Mouse (Mus musculus) stomach, embryonic 16.5 days (tissue): ENCODE data around the gene Adarb2. TPM values are rescaled to one million over a fixed set of nuclear protein-coding genes. Genes with fewer than 3 reads are reported as not detected.

Experiments
- ATAC-seq: fragments of 200-750 bp; cut with Nextera tagmentation; 2 replicates; pipeline ENCODE4 v1.8.0; 2017; ENCODE audit warnings: moderate number of reproducible peaks, moderate TSS enrichment; ENCODE audit not compliant: insufficient read depth, low FRiP score
- H3K27ac ChIP-seq: fragments of 300-500 bp; sonication (generic); 2 replicates; pipeline ENCODE4 v1.5.1; 2014; ENCODE audit warnings: low read length
- H3K27me3 ChIP-seq: fragments of 300-500 bp; sonication (generic); 2 replicates; pipeline ENCODE4 v1.6.1; 2014; ENCODE audit warnings: low read length, control low read depth, mixed read lengths; ENCODE audit not compliant: control insufficient read depth, insufficient read depth
- H3K36me3 ChIP-seq: fragments of 300-500 bp; sonication (generic); 2 replicates; pipeline ENCODE4 v1.6.1; 2014; ENCODE audit warnings: low read length; ENCODE audit not compliant: control insufficient read depth, insufficient read depth
- H3K4me1 ChIP-seq: fragments of 300-500 bp; sonication (generic); 2 replicates; pipeline ENCODE4 v1.6.1; 2014; ENCODE audit warnings: low read length, control low read depth, mixed read lengths; ENCODE audit not compliant: control insufficient read depth, insufficient read depth
- H3K4me2 ChIP-seq: fragments of 300-500 bp; sonication (generic); 2 replicates; pipeline ENCODE4 v1.6.1; 2014; ENCODE audit warnings: low read depth, low read length, mixed read lengths
- H3K4me3 ChIP-seq: fragments of 300-500 bp; sonication (generic); replicated peaks from 2 replicates; pipeline ENCODE4 v1.5.1; 2014; ENCODE audit warnings: mild to moderate bottlenecking, low read length
- H3K9ac ChIP-seq: fragments of 300-500 bp; sonication (generic); 2 replicates; pipeline ENCODE4 v1.6.1; 2014; ENCODE audit warnings: low read length
- H3K9me3 ChIP-seq: fragments of 300-500 bp; sonication (generic); replicated peaks from 2 replicates; pipeline ENCODE4 v1.6.1; 2016; ENCODE audit warnings: low read length, control low read depth; ENCODE audit not compliant: control insufficient read depth
- WGBS: fragments of 180-500 bp; shearing (Covaris S2); extraction: QIAGEN DNeasy Blood & Tissue Kit; methylation state at CpG from one replicate; pipeline ENCODE4 v1.1.7; 2014; 5-methylcytosine and 5-hydroxymethylcytosine counted together
- polyA plus RNA-seq: library from polyadenylated mRNA; unstranded; fragments of >200 nt; fragmentation: Nextera tagmentation; extraction: Ambion mirVana; gene quantifications from 2 replicates; pipeline ENCODE4 v1.2.1, GENCODE M21; 2015

Adarb2 gene
- polyA plus RNA-seq, 1 experiment from 2014 or later: 0.58 TPM

DNA sequence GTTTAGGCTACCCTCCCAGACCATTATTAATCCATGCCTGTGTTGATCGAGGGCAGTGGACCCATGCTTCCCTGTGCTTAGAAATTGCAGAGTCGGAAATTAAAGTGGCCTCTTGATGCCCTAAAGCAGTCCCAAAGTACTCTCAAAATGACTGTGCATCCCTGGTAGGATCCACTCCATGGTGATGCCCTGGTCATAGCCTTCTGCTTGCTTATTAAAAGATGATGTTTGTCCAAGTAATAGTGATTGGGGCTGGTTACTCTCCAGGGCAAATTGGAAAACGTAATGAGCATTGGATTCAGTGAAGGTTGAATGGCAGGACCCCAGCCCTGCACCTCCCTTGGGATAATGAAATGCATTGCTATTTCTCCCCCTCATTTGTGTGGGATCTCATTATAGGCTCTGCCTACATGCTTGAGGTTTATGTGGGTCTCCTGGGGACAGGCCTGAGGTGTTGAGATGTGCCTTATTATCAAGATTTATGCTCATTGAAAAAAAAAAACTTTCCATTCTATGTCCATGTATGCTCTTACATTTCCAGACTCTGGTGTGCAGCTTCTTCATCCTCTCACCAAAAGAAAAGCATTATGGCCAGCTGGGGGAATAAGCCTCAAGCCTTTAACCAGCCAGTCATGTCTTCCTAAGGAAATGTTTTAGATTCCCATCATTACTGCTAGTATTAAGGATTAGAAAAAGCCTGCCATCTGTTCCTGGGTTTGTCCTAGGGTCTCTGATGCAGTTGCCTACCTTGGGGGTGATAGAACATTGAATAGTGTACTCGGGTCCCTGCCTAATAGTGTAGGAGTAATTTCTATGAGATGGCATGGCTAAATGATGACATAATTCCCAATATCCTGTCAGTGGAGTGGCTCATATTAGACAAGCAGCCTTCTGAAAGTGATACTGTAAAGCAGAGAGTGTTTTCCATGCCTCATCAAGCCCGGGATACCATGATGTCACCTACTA lies 208.0 kb downstream of the Adarb2 start:
- Histone ChIP-seq H3K4me3 (no peak overlapping the region), H3K4me1 (no peaks in the 10 kb centered on the region), H3K4me2 (no peak overlapping the region), H3K27ac (no peak overlapping the region), H3K9ac (no peak overlapping the region), H3K9me3 (no peaks in the 10 kb centered on the region), H3K36me3 (no peaks in the 10 kb centered on the region), H3K27me3 (no peaks in the 10 kb centered on the region)
- 76% methylated on average over 5 of the region's 5 CpGs for WGBS
- no peak for ATAC-seq

DNA sequence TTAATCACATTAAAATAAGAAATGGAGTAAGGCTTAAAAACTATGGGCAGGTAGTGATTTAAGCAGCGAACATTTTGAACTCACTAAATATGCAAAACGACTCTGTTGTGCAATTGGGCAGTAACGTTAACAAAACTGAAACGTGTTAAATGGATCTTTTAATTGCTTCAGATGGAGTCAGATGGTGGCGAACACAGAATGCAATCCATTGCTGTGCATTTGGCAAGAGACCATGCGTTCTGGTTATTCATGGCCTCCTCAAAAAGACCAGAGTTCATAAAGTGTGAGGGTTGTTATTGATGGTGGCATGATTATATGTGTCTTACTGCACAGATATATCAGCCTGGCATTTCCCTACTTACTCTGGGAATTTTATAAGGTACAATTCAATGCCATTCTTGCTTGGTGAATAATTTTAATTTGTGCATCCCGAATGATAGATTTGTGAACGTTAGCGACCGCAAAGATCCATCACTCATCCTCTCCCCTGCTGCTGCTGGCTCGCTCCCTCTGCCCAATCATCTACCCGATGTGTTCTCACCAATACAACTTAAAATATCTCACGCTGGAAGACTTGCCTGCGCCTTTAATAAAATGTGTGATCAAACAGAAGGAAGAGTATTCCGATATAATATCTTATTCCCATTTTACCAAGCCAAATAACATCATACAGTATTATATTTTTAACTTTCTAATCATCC lies 221.5 kb downstream of the Adarb2 start:
- Histone ChIP-seq H3K4me1 (no peaks in the 10 kb centered on the region), H3K9me3 (no peaks in the 10 kb centered on the region), H3K4me3 (no peak overlapping the region), H3K9ac (no peak overlapping the region), H3K4me2 (no peak overlapping the region), H3K27ac (no peak overlapping the region), H3K36me3 (no peaks in the 10 kb centered on the region), H3K27me3 (no peaks in the 10 kb centered on the region)
- 87% methylated on average over 15 of the region's 15 CpGs for WGBS
- no peak for ATAC-seq

DNA sequence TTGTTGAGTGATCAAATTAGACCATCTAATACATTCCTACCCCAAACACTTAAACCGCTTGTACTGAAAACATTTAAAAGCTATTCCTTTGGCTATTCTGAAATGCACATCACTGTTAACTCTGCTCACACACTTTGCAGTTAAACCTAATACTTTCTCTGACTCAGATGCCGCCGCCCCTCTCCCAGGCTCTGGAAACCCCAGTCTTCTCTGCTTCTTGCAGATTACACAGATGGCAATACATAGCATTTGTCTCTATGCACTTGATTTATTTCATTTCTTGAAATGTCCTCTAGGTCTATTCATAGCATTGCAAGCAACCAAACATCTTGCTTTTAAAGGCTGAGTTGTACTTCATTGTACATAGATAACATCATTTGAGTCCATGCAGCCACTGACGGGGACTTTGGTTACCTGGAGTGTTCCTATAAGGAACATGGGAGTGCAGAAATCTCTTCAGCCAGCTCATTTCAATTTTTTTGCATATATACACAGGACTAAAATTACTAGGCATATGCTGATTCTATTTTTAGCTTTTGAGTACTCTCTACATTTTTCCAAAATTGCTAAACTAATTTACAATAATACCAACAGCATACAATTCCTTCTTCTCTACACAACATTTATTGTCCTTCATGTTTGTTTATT lies 236.6 kb downstream of the Adarb2 start:
- no peak overlapping the region for H3K27ac ChIP-seq
- H3K9me3 ChIP-seq: no peaks in the 10 kb centered on the region
- no peak for ATAC-seq
- no peaks in the 10 kb centered on the region for H3K36me3 ChIP-seq
- 86% methylated on average over 4 of the region's 4 CpGs for WGBS
- no peaks in the 10 kb centered on the region for H3K27me3 ChIP-seq
- no peak overlapping the region for H3K4me2 ChIP-seq
- H3K4me3 ChIP-seq: no peak overlapping the region
- H3K4me1 ChIP-seq: no peaks in the 10 kb centered on the region
- no peak overlapping the region for H3K9ac ChIP-seq

DNA sequence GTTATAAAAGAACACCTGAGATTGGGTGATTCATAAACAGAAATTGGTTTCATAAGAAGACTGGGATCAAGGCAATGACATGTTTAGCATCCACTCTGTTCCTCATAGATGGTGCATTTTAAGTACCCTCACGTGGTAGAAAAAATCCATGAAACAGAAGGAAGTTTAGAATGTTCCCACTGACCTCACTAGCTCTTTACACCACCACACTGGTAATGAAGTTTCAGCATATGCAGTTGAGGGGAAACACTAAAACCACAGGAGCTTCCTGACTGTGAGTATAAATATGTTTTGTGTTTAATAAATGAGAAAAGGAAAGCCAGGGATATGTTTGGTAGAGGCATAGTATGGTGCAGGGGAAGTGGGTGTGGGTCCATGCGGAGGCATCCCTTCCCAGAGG lies 242.7 kb downstream of the Adarb2 start:
- no peaks in the 10 kb centered on the region for H3K9me3 ChIP-seq
- H3K4me2 ChIP-seq: no peak overlapping the region
- no peak overlapping the region for H3K4me3 ChIP-seq
- no peak overlapping the region for H3K9ac ChIP-seq
- no peaks in the 10 kb centered on the region for H3K4me1 ChIP-seq
- ATAC-seq: no peak
- H3K27ac ChIP-seq: no peak overlapping the region
- WGBS: 80% methylated on average over 2 of the region's 2 CpGs
- H3K27me3 ChIP-seq: no peaks in the 10 kb centered on the region
- H3K36me3 ChIP-seq: no peaks in the 10 kb centered on the region

DNA sequence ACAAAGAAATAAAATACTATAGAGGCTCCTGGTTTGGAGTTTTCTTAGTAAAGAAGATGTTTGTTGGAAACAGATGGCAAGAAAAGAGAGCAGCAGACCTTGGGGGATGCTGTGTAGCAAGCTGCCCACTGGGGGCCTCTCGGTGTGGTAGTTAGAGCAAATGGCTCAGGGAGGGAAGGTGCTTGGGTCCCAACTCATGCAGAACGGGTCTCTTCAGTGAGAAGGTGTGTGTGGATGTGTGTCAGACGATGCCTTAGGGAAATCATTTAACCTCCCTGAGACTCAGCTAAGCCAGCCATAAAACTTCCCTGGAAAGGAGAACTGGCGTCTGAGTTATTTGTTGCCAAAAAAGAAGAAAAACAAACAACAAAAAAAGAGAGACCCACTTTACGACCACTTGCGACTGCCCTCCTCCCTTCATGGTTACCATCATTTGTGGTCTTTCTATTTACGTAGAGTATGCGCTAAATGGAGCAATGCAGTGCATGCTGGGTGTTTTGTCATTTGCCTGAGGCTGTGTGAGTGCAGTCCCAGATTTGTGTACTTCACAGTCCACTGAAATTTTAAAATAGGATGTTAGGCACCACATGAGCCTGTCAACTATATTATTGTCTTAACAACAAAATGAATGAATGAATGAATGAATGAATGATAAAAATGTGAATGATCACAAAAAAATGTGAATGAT lies 245.7 kb downstream of the Adarb2 start:
- Histone ChIP-seq H3K4me2 (no peak overlapping the region), H3K4me1 (no peaks in the 10 kb centered on the region), H3K4me3 (no peak overlapping the region), H3K27ac (no peak overlapping the region), H3K36me3 (no peaks in the 10 kb centered on the region), H3K9ac (no peak overlapping the region), H3K9me3 (no peaks in the 10 kb centered on the region), H3K27me3 (no peaks in the 10 kb centered on the region)
- ATAC-seq: no peak
- WGBS: 65% methylated on average over 8 of the region's 8 CpGs

DNA sequence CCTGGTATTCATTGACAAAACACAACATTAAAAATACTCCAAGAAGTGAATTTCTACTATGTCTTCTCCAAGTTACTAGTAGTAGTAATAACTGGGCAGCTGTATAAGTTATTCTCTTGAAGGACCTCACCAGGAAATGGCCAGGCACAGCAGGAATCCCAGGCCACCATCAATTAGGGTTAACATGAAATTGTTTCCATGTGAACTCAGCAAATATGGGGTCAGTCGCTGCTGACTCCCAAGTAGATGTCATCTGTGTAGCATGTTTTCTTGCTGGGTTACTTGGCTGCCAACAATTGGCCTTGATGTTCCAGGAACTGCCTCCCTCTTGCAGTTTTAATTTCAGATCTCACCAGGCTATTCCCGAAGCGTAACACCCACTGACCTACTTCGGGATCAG lies 248.9 kb downstream of the Adarb2 start:
- H3K4me2 ChIP-seq: no peak overlapping the region
- H3K9me3 ChIP-seq: no peaks in the 10 kb centered on the region
- 84% methylated on average over 4 of the region's 4 CpGs for WGBS
- no peak for ATAC-seq
- no peaks in the 10 kb centered on the region for H3K36me3 ChIP-seq
- no peak overlapping the region for H3K4me3 ChIP-seq
- no peak overlapping the region for H3K27ac ChIP-seq
- no peak overlapping the region for H3K9ac ChIP-seq
- H3K4me1 ChIP-seq: no peaks in the 10 kb centered on the region
- no peaks in the 10 kb centered on the region for H3K27me3 ChIP-seq

DNA sequence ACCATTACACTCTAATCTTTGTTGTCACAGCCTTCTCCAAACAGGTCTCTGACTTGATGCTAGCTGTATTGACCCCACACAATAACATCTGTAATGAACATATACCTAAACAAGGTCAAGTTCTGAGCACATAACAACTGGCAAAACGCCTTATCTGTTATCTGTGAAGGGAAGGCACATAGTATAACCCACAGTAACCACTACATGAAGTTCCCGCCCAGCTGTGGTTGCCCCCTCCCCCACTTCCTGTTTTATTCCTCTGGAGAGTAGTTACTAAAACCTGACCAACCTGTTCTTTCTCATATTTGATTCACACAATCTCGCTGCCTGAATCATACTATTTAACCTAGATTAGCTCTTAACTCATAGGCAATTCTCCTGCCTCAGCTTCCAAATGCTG lies 254.2 kb downstream of the Adarb2 start:
- Histone ChIP-seq H3K27ac (no peak overlapping the region), H3K27me3 (no peaks in the 10 kb centered on the region), H3K4me3 (no peak overlapping the region), H3K9me3 (no peaks in the 10 kb centered on the region), H3K4me1 (no peaks in the 10 kb centered on the region), H3K9ac (no peak overlapping the region), H3K36me3 (no peaks in the 10 kb centered on the region), H3K4me2 (no peak overlapping the region)
- WGBS: 49% methylated on average over 3 of the region's 3 CpGs
- no peak for ATAC-seq

DNA sequence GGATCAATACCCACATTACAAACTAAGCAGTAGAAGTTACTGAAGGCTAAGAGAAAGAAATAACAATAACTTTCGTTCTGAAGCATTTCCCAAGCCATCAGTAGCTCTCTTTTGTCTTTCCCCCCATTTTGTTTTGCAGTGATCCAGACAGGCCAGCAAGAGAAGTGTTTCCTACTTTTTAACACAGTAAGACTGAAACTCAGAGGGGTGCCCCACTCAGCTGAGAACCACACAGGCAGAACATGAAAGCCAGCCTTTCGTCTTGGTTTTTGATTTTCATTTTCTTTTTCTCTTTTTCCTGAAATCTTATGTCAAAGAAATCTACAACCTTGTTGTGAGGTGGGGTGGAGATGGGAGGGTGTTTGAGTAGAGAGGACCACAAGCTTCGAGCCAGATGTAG lies 255.2 kb downstream of the Adarb2 start:
- Histone ChIP-seq H3K4me2 (no peak overlapping the region), H3K4me3 (no peak overlapping the region), H3K9ac (no peak overlapping the region), H3K4me1 (no peaks in the 10 kb centered on the region), H3K36me3 (no peaks in the 10 kb centered on the region), H3K27me3 (no peaks in the 10 kb centered on the region), H3K9me3 (no peaks in the 10 kb centered on the region), H3K27ac (no peak overlapping the region)
- 74% methylated on average over 3 of the region's 3 CpGs for WGBS
- ATAC-seq: no peak
